Mouse (Mus musculus): ENCODE results near the gene Abcf2. TPM values are rescaled to one million over a fixed set of nuclear protein-coding genes. Genes with fewer than 3 reads are reported as not detected.
A peak's percentile ranks its signal among the peaks of the same experiment; 100 is the strongest.

Abcf2 gene
- total and polyA plus RNA-seq, 3 experiments, result 244 to 257 TPM; not detected in 1

- H3K36me3 ChIP-seq (ENCODE audit: control insufficient read depth in 1 of 2, insufficient read depth in 2 of 2, low read length in 2 of 2), result no peaks in the 10 kb centered on the region
- peak; percentile 53; the same call in 1 of the 2 replicates for TF ChIP-seq ELF1 (IDR thresholded peaks at IDR 0.05; ENCODE audit: low read depth, low read length)
- TF ChIP-seq NELFE (IDR thresholded peaks at IDR 0.05; ENCODE audit: low read depth, low read length), result no peak
- TF ChIP-seq HCFC1 (IDR thresholded peaks at IDR 0.05; ENCODE audit: low read depth, low read length), result no peak
- peak; percentile 74 for DNase-seq (ENCODE audit: low read depth, low spot score)
- H3K9me3 ChIP-seq (replicated peaks; ENCODE audit: insufficient read depth, low read length), result no peaks in the 10 kb centered on the region
- H3K27me3 ChIP-seq (ENCODE audit: control insufficient read depth in 1 of 2, insufficient read depth in 2 of 2, low read length in 2 of 2), result peaks cover 3% of the 10 kb centered on the region in 2 experiments
- H3K79me2 ChIP-seq (ENCODE audit: control insufficient read depth, insufficient read depth, low read length, poor library complexity), result no peaks in the 10 kb centered on the region
- H3K27ac ChIP-seq (ENCODE audit: control insufficient read depth, low read depth, low read length), result no peak within 1 kb of the TSS
- H3K4me3 ChIP-seq (ENCODE audit: control insufficient read depth in 1 of 2, insufficient read depth in 1 of 2, low read depth in 2 of 2, low read length in 2 of 2), result peak within 1 kb of the TSS; percentile 23 to 46; a peak in 3 of 4 replicates
- peak within 1 kb of the TSS; percentile 58 for H3K9ac ChIP-seq (ENCODE audit: control insufficient read depth, low read depth, low read length, poor library complexity, severe bottlenecking)
- peaks cover 0 to 8% of the 10 kb centered on the region in 2 experiments; a peak in 2 of 4 replicates for H3K4me1 ChIP-seq (ENCODE audit: control insufficient read depth in 1 of 2, insufficient read depth in 2 of 2, low read length in 2 of 2)
Observed at GRCm38 (mm10) chr5:24540387-24541143, 36.7 kb downstream of the Abcf2 start, which contains the start of gene Asb10. Asb10 (minus strand) TSS chr5:24540978.

GRCm38 (mm10) chr5:24539571-24540296 is 37.5 kb downstream of the Abcf2 start:
- Histone ChIP-seq H3K27ac (ENCODE audit: control insufficient read depth, low read depth, low read length) (no peak overlapping the region), H3K27me3 (ENCODE audit: control insufficient read depth in 1 of 2, insufficient read depth in 2 of 2, low read length in 2 of 2) (peaks cover 3% of the 10 kb centered on the region in 2 experiments), H3K4me3 (ENCODE audit: control insufficient read depth in 1 of 2, insufficient read depth in 1 of 2, low read depth in 2 of 2, low read length in 2 of 2) (no peak overlapping the region), H3K4me1 (ENCODE audit: control insufficient read depth in 1 of 2, insufficient read depth in 2 of 2, low read length in 2 of 2) (peaks cover 0 to 8% of the 10 kb centered on the region in 2 experiments; a peak in 2 of 4 replicates), H3K36me3 (ENCODE audit: control insufficient read depth in 1 of 2, insufficient read depth in 2 of 2, low read length in 2 of 2) (no peaks in the 10 kb centered on the region), H3K79me2 (ENCODE audit: control insufficient read depth, insufficient read depth, low read length, poor library complexity) (no peaks in the 10 kb centered on the region), H3K9me3 (replicated peaks; ENCODE audit: insufficient read depth, low read length) (no peaks in the 10 kb centered on the region), H3K9ac (ENCODE audit: control insufficient read depth, low read depth, low read length, poor library complexity, severe bottlenecking) (no peak overlapping the region)
- DNase-seq (ENCODE audit: low read depth, low spot score), result no peak
- TF ChIP-seq NELFE (IDR thresholded peaks at IDR 0.05; ENCODE audit: low read depth, low read length) (no peak), USF2 (IDR thresholded peaks at IDR 0.05; ENCODE audit: borderline replicate concordance in 1 of 2, insufficient read depth in 1 of 2, low read depth in 1 of 2, low read length in 2 of 2) (no peak), POLR2AphosphoS2 (IDR thresholded peaks at IDR 0.05; ENCODE audit: low read length) (no peak), CHD1 (IDR thresholded peaks at IDR 0.05; ENCODE audit: low read depth, low read length) (no peak), ZNF384 (IDR thresholded peaks at IDR 0.05; ENCODE audit: low read depth, low read length) (no peak)

- H3K4me3 ChIP-seq (ENCODE audit: control insufficient read depth in 1 of 2, insufficient read depth in 1 of 2, low read depth in 2 of 2, low read length in 2 of 2), result no peak overlapping the region
- H3K36me3 ChIP-seq (ENCODE audit: control insufficient read depth in 1 of 2, insufficient read depth in 2 of 2, low read length in 2 of 2), result no peaks in the 10 kb centered on the region
- no peak overlapping the region for H3K9ac ChIP-seq (ENCODE audit: control insufficient read depth, low read depth, low read length, poor library complexity, severe bottlenecking)
- H3K79me2 ChIP-seq (ENCODE audit: control insufficient read depth, insufficient read depth, low read length, poor library complexity), result no peaks in the 10 kb centered on the region
- H3K27me3 ChIP-seq (ENCODE audit: control insufficient read depth in 1 of 2, insufficient read depth in 2 of 2, low read length in 2 of 2), result peaks cover 3% of the 10 kb centered on the region in 2 experiments
- no peak for DNase-seq (ENCODE audit: low read depth, low spot score)
- no peaks in the 10 kb centered on the region for H3K9me3 ChIP-seq (replicated peaks; ENCODE audit: insufficient read depth, low read length)
- H3K27ac ChIP-seq (ENCODE audit: control insufficient read depth, low read depth, low read length), result no peak overlapping the region
- H3K4me1 ChIP-seq (ENCODE audit: control insufficient read depth in 1 of 2, insufficient read depth in 2 of 2, low read length in 2 of 2), result peaks cover 0 to 8% of the 10 kb centered on the region in 2 experiments; a peak in 2 of 4 replicates
- no peak for TF ChIP-seq POLR2AphosphoS5 (IDR thresholded peaks at IDR 0.05; ENCODE audit: borderline replicate concordance, low read depth, low read length)
- no peak for TF ChIP-seq MAZ (IDR thresholded peaks at IDR 0.05; ENCODE audit: low read depth, low read length)
- no peak for TF ChIP-seq MEF2A (IDR thresholded peaks at IDR 0.05; ENCODE audit: extremely low read depth, insufficient replicate concordance, low read depth, low read length, poor library complexity, severe bottlenecking)
- no peak for TF ChIP-seq MXI1 (IDR thresholded peaks at IDR 0.05; ENCODE audit: low read depth, low read length)
- TF ChIP-seq USF1 (IDR thresholded peaks at IDR 0.05; ENCODE audit: low read depth, low read length), result no peak
- no peak for TF ChIP-seq RAD21 (IDR thresholded peaks at IDR 0.05; ENCODE audit: low read depth, low read length)
- no peak for TF ChIP-seq MAFK (IDR thresholded peaks at IDR 0.05; ENCODE audit: borderline replicate concordance, low read depth, low read length)
- TF ChIP-seq TAL1 (IDR thresholded peaks at IDR 0.05; ENCODE audit: low read length), result no peak
- TF ChIP-seq E2F4 (IDR thresholded peaks at IDR 0.05; ENCODE audit: borderline replicate concordance, low read depth, low read length), result no peak
- TF ChIP-seq ZKSCAN1 (IDR thresholded peaks at IDR 0.05; ENCODE audit: low read depth, low read length), result no peak
- TF ChIP-seq BHLHE40 (IDR thresholded peaks at IDR 0.05; ENCODE audit: borderline replicate concordance, low read depth, low read length), result no peak
- no peak for TF ChIP-seq RCOR1 (IDR thresholded peaks at IDR 0.05; ENCODE audit: low read depth, low read length)
- no peak for TF ChIP-seq CHD2 (IDR thresholded peaks at IDR 0.05; ENCODE audit: low read length)
- no peak for TF ChIP-seq ETS1 (IDR thresholded peaks at IDR 0.05; ENCODE audit: low read depth, low read length)
- no peak for TF ChIP-seq SIN3A (IDR thresholded peaks at IDR 0.05; ENCODE audit: low read length)
- no peak for TF ChIP-seq MYC (IDR thresholded peaks at IDR 0.05; ENCODE audit: low read depth, low read length)
Observed at GRCm38 (mm10) chr5:24537618-24538017, 39.6 kb downstream of the Abcf2 start.

Data from MEL (cell line).